Mouse (Mus musculus): ENCODE results near the gene Dsel.
A peak's percentile ranks its signal among the peaks of the same experiment; 100 is the strongest.

Dsel gene

GRCm38 (mm10) chr1:111864779-111865165 is at the start of gene Dsel:
TSS of gene Dsel (minus strand) at chr1:111864918.
- DNase-seq (ENCODE audit: low read depth in 1 of 2, low spot score in 2 of 2): peak; percentile 33 to 54

GRCm38 (mm10) chr1:111911424-111911823 is 46.7 kb upstream of the Dsel start:
- no peak for DNase-seq (ENCODE audit: low read depth in 1 of 2, low spot score in 2 of 2)

GRCm38 (mm10) chr1:111883336-111883735 is 18.6 kb upstream of the Dsel start:
- DNase-seq (ENCODE audit: low read depth in 1 of 2, low spot score in 2 of 2): no peak

- DNase-seq (ENCODE audit: low read depth in 1 of 2, low spot score in 2 of 2): no peak
Measured at GRCm38 (mm10) chr1:111875784-111876183, 11.1 kb upstream of the Dsel start.

GRCm38 (mm10) chr1:111873196-111873595 is 8.5 kb upstream of the Dsel start:
- no peak for DNase-seq (ENCODE audit: low read depth in 1 of 2, low spot score in 2 of 2)

GRCm38 (mm10) chr1:111865467-111865866 is 749 bp upstream of the Dsel start:
- DNase-seq (ENCODE audit: low read depth in 1 of 2, low spot score in 2 of 2): no peak

- DNase-seq (ENCODE audit: low read depth in 1 of 2, low spot score in 2 of 2): no peak
Measured at GRCm38 (mm10) chr1:111864063-111864778, 497 bp downstream of the Dsel start.

GRCm38 (mm10) chr1:111857852-111858251 is 6.9 kb downstream of the Dsel start:
- no peak for DNase-seq (ENCODE audit: low read depth in 1 of 2, low spot score in 2 of 2)

- no peak for DNase-seq (ENCODE audit: low read depth in 1 of 2, low spot score in 2 of 2)
Measured at GRCm38 (mm10) chr1:111852439-111852838, 12.3 kb downstream of the Dsel start.

GRCm38 (mm10) chr1:111833583-111834225 is 31.0 kb downstream of the Dsel start:
- DNase-seq (ENCODE audit: low read depth in 1 of 2, low spot score in 2 of 2): no peak
